Mouse (Mus musculus) adrenal gland, adult 18-20 months (tissue): ENCODE results near the gene Sema6b. TPM values are rescaled to one million over a fixed set of nuclear protein-coding genes. Genes with fewer than 3 reads are reported as not detected.
"Not testable (repeated sequence)": the region's sequence is repeated elsewhere in the genome, so short reads cannot be mapped to it uniquely, and the experiment has no call there.

ENCODE experiments used
- DNase-seq, 2 experiments: peaks; one replicate each; pipeline ENCODE4 v3.0.0; 2021 to 2022; ENCODE audit warnings: low spot score in 2 of 2
- total RNA-seq, 2 experiments: library from RNA; stranded (reverse); gene quantifications; 1 replicate in 1 of 2; 2 replicates in 1 of 2; pipeline ENCODE4 v1.2.3; 2021

Gene Sema6b
- total RNA-seq, 2 experiments from 2014 or later = 6.3 to 7.0 TPM

- DNase-seq = peak; percentile 55 to 67
Observed at GRCm38 (mm10) chr17:56119981-56120880, 19.9 kb downstream of the Sema6b start.

DNA sequence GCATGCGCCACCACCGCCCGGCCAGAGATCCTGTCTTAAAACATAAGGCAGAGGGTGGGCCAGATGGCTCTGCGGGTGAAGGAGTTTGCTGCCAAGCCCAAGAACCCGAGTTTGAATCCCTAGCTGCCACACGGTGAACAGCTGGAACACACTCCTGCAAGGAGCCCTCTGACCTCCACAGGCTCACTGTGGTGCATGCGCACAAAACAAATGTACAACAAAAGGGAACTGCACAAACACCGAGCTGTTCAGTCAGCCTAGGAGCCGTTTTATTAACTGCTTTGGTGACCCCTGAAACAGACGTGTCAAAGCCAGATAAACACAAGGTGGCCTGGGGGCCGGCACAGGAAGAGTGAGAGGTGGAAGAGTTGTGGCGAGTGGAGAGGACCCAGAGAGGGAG, 20.7 kb downstream of the Sema6b start:
- no peak for DNase-seq

GRCm38 (mm10) chr17:56117251-56117710, 22.9 kb downstream of the Sema6b start, which contains the start of gene Plin5:
TSS of gene Plin5 (minus strand) at chr17:56117596.
- DNase-seq = peak; percentile 67 to 73

- DNase-seq = peak in 1 of 2 experiments; percentile 52
Observed at GRCm38 (mm10) chr17:56116193-56116592, 23.9 kb downstream of the Sema6b start.

DNA sequence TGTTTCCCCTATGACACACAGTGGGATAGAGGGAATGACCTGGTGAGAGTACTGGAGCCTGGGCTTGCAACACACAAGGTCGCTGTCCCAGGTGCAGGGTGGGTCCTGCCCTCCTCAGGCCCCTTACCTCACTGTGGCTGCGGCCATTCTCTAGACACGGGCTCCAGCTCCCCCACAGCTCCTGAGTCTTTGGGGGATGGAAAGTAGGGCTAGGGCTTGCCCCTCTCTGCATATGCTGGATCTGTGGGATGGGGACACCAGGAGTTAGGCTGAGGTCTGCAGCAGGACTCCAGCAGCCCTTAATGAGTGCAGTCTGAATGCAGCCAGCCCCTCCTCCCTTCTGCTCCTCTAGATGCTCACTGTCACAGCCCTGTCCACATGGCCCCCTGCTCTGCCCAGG, 27.4 kb downstream of the Sema6b start:
- no peak for DNase-seq

DNA sequence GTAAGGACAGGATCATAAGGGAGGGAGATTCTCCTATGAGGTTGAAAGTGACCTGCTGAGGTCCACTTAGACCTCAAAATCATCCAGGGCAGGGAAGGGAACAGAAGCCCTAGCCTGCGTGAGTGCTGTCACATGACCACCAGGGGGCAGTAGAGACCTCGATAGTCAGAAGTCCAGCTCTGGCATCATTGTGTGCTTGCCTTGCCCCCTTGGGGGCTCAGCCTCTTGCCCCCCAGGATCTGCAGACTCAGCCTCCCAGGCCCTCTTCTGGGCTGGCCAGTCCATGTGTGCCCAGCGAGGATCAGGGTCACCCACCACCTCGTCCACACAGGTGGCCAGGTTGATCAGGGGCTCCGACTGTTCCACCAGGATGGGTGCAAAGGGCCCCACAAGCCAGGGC, 28.3 kb downstream of the Sema6b start:
- peak; percentile 60 to 66 for DNase-seq

- DNase-seq = peak in 1 of 2 experiments; percentile 27
Observed at GRCm38 (mm10) chr17:56111021-56111420, 29.1 kb downstream of the Sema6b start.

DNA sequence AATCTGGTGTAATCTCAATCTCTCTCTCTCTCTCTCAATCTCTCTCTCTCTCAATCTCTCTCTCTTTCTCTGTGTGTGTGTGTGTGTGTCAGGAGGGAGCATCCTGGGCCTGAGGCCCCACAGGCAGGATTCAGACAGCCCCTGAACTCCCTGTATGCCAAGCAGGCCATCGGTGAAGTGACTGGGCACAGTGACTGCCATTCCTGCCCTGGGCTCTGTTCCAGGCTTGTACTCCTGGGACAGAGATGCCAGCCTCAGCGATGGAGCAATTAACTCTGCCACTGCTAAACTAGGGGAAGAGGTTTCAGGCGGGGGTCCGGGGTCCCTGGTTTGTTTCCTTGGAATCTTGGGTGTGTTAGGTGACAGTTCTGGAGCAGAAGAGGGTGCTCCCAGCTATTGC, 29.6 kb downstream of the Sema6b start:
- DNase-seq = peak in 1 of 2 experiments; percentile 47

GRCm38 (mm10) chr17:56109219-56110051, 30.7 kb downstream of the Sema6b start, which contains the start of gene Plin4:
TSS of gene Plin4 (minus strand) at chr17:56109803.
- peak in 1 of 2 experiments; percentile 43 for DNase-seq

DNA sequence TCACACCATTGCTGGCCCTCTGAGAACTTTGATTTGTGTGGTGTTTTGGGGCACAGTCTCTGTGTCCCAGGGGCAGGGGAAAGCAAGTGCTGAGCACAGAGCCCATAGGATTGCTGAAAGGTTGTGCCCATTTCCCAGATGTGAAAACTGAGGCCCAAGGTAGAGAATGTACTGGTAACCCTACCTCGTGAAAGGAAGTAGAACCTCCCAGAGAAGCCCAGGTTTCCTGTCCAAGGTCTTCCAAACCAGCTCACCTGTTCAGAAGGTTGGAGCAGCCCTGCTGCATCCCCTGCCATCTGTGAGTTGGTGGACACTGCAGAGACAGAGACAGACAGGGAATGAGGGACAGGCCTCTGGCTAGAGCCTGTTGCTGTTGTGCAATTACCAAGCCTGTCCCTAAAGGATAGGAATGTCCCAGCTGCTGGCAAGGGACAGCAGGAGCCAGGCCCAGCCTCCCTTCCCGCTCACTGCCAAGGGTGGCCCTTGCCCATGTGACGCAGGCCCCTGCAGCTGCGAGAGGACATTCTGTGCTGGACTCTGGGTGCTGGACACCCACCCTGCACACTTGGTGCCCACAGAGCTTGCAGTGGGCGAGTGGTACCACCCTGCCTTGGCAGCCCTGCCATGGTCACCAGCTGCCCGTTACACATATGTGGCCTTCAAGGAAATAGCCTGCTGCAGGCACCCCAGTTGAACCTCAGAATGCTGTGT, 31.7 kb downstream of the Sema6b start:
- DNase-seq = no peak

- no peak for DNase-seq
Observed at GRCm38 (mm10) chr17:56107736-56108135, 32.4 kb downstream of the Sema6b start.

GRCm38 (mm10) chr17:56106981-56107380, 33.2 kb downstream of the Sema6b start:
- DNase-seq = no peak

DNA sequence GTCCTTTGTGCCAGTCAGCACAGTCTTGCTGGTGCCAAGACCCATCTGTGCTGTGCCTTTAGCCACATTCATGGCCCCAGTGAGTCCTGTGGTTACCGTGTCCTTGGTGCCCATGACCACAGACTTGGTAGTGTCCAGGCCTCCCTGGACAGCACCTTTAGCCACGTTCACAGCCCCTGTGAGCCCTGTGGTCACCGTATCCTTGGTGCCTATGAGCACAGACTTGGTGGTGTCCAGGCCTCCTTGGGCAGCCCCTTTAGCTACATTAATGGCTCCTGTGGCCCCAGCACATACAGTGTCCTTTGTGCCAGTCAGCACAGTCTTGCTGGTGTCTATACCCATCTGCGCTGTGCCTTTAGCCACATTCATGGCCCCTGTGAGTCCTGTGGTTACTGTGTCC, 33.7 kb downstream of the Sema6b start:
- not testable (repeated sequence) for DNase-seq

DNA sequence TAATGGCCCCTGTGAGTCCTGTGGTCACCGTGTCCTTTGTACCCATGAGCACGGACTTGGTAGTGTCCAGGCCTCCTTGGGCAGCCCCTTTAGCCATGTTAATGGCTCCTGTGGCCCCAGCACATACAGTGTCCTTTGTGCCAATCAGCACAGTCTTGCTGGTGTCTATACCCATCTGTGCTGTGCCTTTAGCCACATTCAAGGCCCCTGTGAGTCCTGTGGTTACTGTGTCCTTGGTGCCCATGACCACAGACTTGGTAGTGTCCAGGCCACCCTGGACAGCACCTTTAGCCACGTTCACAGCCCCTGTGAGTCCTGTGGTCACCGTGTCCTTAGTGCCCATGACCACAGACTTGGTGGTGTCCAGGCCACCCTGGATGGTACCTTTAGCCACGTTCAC, 35.3 kb downstream of the Sema6b start:
- DNase-seq = not testable (repeated sequence)

DNA sequence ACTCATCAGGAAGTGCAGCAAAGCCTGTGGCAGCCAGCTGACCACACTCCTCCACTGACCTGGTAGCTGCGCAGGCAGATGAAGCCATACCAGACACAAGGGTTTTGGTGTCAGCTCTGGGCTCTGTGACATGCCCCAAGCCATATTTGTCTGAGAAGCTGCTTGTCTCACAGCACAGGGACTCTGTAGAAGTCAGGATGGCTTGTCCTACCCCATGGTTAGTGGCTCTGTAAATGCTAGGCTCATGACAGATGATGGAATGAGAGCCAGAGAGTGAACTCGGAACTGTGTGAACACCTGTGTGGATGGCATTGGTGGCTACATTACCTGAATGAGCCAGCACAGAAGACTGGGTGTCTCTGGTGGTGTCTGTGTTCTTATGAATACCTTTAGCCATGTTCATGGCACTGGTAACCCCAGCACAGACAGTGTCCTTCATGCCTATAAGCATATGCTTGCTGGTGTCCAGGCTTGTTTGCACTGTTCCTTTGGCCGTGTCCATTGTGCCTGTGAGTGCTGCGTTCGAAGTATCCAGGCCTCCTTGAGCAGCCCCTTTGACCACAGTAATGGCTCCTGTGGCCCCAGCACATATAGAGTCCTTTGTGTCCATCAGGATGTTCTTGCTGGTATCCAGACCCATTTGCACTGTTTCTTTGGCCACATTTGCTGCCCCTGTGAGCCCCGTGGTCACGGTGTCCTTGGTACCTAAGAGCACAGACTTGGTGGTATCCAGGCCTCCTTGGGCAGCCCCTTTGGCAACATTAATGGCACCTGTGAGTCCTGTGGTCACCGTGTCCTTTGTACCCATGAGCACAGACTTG, 36.5 kb downstream of the Sema6b start:
- no peak for DNase-seq

GRCm38 (mm10) chr17:56102927-56103326, 37.2 kb downstream of the Sema6b start:
- peak in 1 of 2 experiments; percentile 40 for DNase-seq

DNA sequence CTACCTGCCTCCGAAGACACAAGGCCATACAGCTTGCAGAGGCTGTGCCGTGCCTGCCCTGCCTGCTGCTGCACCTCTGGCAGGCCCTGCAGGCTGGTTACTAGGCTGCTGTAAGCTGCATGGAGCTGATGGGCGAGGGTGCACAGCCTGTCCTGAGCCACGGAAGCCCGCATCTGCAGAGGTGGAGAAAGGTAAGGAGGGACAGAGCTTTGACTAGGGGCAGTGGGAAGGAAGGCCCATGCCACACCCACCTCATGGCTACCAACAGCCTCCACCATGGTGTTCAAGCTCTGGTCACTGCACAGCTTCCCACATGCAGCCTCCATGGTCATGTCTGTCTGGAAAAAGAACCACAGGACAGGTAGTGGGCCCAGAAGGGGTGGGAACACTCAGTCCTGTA, 38.0 kb downstream of the Sema6b start:
- DNase-seq = peak in 1 of 2 experiments; percentile 32

DNA sequence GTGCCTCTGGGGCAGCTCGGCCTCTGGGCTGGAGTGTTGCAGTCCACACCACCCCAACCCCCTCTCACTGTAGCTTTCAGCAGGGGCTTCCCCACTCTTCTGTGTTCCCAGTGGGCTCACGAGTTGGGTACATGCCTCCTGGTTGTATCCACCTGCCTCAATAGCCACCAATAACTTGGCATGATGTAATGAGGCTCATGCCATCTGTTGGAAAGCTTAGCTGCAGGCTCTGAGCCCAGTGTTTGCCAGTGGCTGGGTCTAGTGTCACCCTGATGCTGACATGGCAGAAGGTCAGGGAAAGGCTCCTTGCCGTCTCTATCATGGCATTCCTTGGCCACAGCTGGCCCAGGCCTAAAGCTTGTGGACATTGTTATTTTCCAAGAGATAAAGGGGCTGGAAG, 39.3 kb downstream of the Sema6b start:
- DNase-seq = no peak

GRCm38 (mm10) chr17:56098711-56099572, 41.2 kb downstream of the Sema6b start:
- DNase-seq = no peak
